Mouse (Mus musculus) bone marrow, adult 2 months (tissue): ENCODE data around the gene Glis3.

Experiments used
- CTCF ChIP-seq: fragments of 200-500 bp; IDR thresholded peaks from 2 replicates; pipeline ENCODE4 v1.5.1; 2011; ENCODE audit warnings: low read length, control low read depth; ENCODE audit not compliant: control insufficient read depth, insufficient read depth
- POLR2A ChIP-seq: fragments of 200-500 bp; IDR thresholded peaks from 2 replicates; pipeline ENCODE4 v1.6.1; 2011; ENCODE audit warnings: low read depth, mild to moderate bottlenecking, control low read depth, low read length, borderline replicate concordance; ENCODE audit not compliant: control insufficient read depth

DNA sequence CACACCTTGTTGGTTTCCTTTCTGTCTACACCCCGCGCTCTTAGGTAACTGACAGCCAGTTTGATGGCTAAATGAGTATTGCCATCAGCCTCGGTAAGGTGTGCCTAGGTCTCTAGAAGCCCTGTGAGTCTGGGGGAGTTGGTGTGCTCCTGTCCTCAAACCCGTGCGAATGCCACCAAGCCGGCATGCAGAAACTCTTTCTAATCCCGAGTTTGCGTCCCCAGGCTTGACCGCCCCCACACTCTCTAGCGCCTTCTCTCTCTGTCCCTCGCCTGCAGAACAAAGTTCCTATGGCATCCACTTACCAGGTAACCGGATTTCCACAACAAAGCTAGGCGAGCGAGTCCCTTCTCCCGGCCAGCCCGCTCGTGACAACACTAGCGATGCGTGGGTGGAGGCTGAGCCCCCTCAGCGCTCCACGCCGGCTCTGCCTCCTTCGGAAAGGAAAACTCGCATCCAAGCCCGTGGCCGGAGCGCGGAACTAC is 544 bp downstream of the Glis3 start:
- TF ChIP-seq CTCF = no peak
- no peak for TF ChIP-seq POLR2A
